Mouse (Mus musculus): ENCODE measurements around the gene Cdh12.

Gene Cdh12

GRCm38 (mm10) chr15:20696229-20696628, 247.2 kb downstream of the Cdh12 start:
- DNase-seq (ENCODE audit: low spot score), result no peak

- DNase-seq (ENCODE audit: low spot score), result no peak
These were observed 262.8 kb downstream of the Cdh12 start for GRCm38 (mm10) chr15:20711859-20712258.

DNA sequence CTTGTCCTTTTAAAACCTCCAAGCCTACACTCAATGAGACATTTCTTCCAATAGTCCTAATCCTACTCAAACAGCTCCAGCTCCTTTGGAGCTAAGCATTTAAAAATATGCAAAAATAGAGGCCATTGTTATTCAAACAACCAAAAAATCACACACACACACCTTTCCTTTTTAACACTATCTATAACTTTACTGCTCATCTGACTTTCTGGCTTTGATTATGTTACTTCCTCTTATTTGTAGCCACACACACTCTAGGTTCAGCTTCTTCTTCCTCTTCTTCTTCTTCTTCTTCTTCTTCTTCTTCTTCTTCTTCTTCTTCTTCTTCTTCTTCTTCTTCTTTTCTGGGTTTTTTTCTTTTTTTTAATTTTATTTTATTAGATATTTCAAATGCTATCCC, 323.2 kb downstream of the Cdh12 start:
- DNase-seq (ENCODE audit: low spot score), result no peak

DNA sequence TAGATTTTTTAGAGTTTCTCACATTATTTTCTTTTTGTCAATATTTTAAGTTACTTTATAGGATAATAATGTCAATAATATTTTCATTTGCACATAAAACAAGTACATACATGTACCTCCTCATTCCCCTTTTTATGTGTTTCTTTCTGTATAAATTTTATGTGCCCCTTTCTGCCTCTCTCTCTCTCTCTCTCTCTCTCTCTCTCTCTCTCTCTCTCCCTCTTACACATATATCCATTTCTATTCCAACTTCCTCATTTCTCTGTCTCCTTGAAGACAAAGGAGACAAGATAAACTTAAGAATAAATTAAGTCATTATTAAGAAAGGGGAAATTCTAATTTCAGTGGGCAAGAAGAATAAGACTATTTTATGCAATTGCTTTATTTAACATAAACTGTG, 324.4 kb downstream of the Cdh12 start:
- DNase-seq (ENCODE audit: low spot score), result no peak

DNA sequence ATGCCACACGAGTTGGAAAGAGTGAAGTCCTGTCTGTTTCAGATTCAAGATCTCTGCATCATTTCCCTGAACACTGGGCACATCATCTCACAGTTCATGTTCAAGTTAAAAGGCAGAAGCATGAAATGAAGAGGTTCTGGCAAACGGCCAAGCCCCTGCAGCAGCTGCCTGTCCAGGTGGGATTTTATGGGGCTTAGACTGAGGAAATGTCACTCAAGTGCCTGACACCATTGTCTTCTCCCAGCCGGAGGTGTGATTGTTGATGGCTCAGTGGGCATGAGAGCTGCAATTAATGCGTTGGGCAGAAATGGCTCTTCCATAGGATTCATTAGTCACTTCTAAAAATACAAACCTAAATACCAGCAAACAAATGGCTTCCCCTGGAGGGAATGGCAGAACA, 347.9 kb downstream of the Cdh12 start:
- no peak for DNase-seq (ENCODE audit: low spot score)

GRCm38 (mm10) chr15:20798541-20798940, 349.5 kb downstream of the Cdh12 start:
- DNase-seq (ENCODE audit: low spot score), result no peak

DNA sequence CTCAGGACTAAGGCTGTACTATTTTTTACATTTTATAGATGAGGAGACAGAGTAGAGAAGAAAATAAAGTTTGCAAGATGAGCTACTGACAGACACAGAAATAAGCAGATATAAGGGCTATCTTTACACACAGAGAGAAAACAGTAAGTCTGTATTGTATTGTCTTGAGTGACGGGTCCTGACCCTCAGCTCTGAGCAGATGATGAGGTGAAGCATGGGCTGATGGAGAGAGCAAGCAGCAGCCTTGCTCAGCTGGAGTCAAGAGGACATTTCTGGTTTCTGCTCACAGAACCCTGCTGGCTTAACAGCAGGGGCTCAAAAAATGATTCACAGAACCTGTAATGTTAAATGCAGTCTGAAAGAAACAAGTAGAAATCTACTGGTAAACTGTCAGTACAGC, 386.8 kb downstream of the Cdh12 start:
- no peak for DNase-seq (ENCODE audit: low spot score)

DNA sequence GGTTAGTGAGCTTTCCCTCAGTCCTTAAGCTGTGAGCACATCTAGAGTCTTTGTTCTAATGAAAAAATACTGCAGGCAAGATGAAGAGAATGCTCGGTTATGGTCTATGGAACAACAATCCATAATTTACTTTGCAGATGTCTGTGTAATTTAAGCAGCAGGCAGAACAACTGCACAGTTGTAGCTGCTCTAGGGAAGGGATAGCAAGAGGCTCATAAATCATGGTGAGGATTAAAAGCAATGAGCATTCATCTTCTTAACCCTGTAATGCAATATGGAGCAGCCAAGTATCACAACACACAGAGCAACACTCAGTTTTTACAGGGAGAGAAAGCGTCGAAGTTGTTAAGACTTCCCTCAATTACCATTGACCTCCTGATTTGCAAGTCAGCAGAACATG, 387.9 kb downstream of the Cdh12 start:
- DNase-seq (ENCODE audit: low spot score), result no peak

GRCm38 (mm10) chr15:20841479-20841878, 392.4 kb downstream of the Cdh12 start:
- no peak for DNase-seq (ENCODE audit: low spot score)

DNA sequence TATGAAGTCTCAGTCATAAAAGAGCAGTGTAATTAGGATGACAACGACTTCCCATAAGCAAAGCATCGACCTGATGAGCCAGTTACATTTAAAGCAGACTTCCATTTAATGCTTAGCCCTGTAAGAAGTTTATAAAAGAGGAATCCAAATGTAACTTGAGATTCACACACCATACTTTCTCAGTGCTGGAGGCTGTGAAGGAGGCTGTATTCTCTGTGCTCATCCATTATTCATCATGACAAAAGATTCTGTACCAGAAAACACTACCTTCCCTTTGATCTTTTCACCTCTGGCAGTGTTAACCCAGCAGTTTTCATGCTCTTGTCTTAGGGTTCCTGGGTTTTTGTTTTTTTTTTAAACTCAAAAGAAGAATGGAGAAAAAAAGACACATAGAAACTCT, 414.0 kb downstream of the Cdh12 start:
- no peak for DNase-seq (ENCODE audit: low spot score)

GRCm38 (mm10) chr15:20872518-20872917, 423.5 kb downstream of the Cdh12 start:
- no peak for DNase-seq (ENCODE audit: low spot score)

GRCm38 (mm10) chr15:20876993-20877392, 427.9 kb downstream of the Cdh12 start:
- no peak for DNase-seq (ENCODE audit: low spot score)

GRCm38 (mm10) chr15:20893471-20893870, 444.4 kb downstream of the Cdh12 start:
- DNase-seq (ENCODE audit: low spot score), result no peak

- no peak for DNase-seq (ENCODE audit: low spot score)
These were observed 453.5 kb downstream of the Cdh12 start for GRCm38 (mm10) chr15:20902568-20902967.

DNA sequence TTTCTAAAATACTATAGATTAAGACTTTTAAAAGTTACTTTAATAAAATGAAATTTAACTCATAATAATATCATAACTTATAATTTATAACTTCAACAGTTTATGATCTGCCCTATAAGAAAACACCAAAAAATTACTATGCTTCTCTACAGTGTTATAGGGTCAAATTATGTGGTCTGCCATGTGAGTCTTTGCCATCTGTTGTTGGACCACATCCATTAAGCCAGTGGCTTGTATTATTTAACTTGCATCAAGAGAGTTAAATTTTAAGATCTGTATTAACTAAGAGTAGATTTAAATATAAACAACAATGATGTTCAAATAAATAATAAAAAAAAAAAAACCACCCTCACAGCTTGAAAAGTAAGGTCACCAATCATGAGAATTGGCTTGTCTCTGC, 479.2 kb downstream of the Cdh12 start:
- no peak for DNase-seq (ENCODE audit: low spot score)

DNA sequence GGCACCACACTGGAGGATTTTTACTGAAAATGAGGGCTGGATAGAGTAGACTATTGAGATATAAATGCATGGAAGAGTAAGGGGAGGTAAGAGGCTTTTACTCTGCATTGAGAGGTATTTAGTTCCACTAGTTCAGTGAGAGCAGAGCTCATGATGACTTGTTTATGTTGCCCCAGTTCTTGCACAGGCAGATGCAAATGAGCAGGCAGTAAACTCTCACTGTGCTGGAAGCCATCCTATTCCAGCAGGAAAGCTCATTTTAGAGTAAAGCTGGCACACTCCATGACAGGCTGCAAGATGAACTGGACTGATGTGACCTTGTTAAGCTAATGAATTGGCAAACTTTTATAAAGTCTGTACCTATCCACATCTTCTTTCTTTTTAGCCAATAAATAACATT, 494.9 kb downstream of the Cdh12 start:
- DNase-seq (ENCODE audit: low spot score), result no peak

DNA sequence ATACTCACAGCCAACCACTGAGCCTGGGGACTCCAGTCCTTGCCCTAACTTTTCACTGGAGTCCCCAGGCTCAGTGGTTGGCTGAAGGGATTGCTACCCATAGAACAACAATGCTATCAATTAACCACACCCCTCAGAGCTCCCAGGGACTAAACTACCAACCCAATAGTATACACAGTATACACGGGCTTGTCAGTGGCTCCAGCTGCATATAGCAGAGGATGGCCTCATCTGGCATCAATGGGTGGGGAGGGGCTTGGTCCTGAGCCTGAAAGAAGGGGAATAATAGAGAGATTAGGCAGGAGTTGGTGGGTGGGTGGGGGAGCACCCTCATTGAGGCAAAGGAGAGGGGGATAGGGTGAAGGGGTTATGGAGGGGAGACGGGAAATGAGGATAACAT, 518.4 kb downstream of the Cdh12 start:
- no peak for DNase-seq (ENCODE audit: low spot score)

DNA sequence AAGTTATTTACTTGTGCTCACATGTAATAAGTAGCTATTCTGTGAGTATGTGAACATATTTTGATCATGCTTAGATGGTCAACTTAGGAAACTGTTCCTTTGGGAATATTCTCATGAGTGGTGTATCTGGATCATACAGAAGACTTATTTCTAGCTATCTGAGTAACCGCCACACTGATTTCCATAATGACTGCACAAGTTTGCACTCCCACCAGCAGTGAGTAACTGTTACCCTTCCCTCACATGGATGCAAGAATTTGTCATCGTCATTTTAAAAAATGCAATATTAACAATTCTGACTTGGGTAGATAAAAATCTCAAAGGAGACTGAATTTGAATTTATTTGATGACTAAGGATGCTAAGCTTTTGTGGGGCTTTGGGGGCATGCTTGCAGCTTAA, 522.0 kb downstream of the Cdh12 start:
- no peak for DNase-seq (ENCODE audit: low spot score)

DNA sequence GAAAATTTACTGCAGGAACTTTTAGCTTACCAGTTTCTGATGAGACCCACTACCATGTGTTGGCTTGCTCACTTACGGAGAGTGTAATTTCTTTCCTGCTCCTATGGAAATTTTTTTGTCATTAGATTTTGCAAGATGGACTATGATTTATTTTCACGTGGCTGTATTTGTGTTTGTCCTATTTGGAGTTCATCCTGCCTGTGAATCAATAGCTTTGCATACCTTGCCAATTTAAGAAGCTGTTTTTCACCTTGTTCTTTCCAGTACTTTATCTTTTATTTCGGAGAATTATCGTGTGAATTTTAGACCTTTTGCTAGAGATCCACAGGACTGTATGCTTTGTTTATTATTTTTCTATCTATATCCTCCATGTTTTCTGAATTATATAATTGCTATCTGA, 551.5 kb downstream of the Cdh12 start:
- DNase-seq (ENCODE audit: low spot score), result no peak

DNA sequence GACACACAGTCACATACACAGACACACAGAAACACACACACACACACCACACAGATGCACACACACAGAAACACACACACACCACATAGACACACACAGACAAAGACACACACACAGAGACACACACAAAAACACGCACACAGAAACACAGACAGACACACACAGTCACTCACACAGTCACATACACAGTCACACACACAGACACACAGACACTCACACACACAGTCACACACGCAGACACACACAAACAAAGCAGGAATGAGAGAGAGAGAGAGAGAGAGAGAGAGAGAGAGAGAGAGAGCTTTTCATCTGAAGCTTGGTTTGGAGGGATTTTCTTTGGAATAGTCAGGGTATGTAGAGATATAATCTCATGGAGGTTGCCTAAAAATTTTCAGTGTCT, 558.9 kb downstream of the Cdh12 start:
- no peak for DNase-seq (ENCODE audit: low spot score)

DNA sequence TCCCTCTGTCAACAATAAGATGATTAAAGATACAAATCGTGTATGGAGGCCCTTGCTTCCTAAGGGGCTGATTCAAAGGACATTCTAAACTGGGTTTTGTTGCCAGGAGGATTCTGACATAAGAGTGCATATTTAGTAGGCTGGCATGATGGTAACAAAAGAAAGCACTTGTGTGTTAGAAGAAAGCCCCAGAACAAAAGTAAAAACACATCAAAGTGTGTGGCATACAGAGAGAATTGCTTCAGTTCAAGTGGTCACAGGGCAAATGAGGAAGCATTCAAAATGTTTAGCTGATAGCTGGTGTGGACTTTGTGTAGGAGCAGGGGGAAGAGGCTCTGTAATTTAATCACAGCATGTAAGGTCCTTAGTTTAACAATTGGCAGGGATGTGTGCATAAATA, 559.4 kb downstream of the Cdh12 start:
- no peak for DNase-seq (ENCODE audit: low spot score)

- no peak for DNase-seq (ENCODE audit: low spot score)
These were observed 559.9 kb downstream of the Cdh12 start for GRCm38 (mm10) chr15:21008969-21009368.

DNA sequence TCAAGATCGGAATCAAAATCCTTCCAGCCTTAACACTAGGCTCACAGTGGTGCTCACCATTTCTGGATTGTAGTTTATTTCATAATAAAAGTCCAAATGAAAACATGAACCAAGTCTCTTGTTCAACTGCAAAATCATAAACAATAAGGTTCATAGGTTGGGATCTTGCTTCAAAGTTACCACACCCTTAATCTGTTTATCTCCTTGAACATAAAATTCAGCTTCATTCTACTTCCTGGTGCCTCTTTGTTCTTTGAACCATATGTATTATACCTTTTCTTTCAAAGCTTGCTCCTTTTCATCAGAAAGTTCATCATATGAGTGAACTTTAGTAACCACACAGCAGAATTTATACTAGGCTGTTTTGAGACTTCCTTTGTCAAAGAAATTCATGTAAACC, 614.6 kb downstream of the Cdh12 start:
- no peak for DNase-seq (ENCODE audit: low spot score)

DNA sequence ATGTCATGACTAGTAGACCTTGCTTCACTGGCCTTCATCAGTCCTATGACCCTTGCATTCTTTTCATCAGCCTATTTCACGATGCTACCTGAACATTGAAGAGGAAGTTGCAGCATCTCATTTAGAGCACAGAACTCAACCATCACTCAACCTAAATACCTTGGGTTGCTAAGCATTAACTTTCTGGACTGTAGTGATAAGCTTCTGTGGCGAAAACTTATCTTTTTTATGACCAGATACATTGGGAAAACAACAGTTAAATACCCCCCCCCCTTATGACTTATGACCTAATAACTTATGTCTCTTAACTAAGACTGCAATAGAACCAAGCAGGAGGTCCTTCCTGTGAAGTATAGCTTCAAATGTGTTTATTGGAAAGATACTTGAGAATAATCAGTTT, 620.2 kb downstream of the Cdh12 start:
- no peak for DNase-seq (ENCODE audit: low spot score)

DNA sequence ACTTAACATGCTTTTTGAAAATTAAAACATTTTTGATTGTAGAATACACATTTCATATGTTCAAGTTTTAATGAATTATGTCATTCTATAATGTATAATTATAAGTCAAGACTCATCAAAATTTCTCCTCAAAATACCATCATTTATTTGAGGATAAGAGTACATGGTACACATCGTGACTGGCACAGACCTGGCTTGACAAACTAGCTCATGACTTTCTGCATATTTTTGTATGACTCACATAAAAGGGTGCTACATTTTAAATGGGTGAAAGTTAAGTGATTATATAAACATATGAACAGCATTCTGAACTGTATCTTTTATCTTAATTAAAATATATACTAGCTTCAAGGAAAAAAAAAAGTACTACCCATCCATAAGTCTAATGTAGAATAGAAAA, 643.8 kb downstream of the Cdh12 start:
- no peak for DNase-seq (ENCODE audit: low spot score)

Measured in c-Kit-positive CD71-positive TER-119-positive erythroid progenitor cells, embryonic 14.5 days (primary cell).